Mouse (Mus musculus): ENCODE measurements at regions not wholly inside any gene's neighbourhood (a gene's known extent, or its start where the extent isn't known, plus 50 kb on each side); places are given as distances from the start of the nearest gene placed in this dataset.
A peak's percentile ranks its signal among the peaks of the same experiment; 100 is the strongest.
"Not testable (repeated sequence)": the region's sequence is repeated elsewhere in the genome, so short reads cannot be mapped to it uniquely, and the experiment has no call there.

DNA sequence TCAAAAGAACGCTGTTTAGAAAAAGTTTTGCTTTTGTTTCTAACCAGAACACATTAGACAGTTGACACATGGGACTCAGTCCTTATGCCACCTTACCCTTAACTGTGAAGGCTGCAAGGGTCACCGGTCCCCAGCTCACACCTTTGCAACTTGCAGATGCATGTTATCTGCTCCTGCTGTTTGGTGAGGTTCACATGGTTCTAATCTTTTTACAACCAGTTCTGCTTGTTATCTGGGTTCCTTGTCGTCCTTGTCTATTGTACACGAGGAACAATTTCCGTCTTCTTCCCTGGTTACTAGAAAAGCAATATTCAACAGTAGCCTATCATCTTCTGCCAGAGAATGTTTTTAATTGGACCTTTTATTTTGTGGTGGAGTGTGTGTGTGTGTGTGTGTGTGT is 200.8 kb downstream of the Gm21738 start:
- DNase-seq (ENCODE audit: low read depth, low spot score), result not testable (repeated sequence)

DNA sequence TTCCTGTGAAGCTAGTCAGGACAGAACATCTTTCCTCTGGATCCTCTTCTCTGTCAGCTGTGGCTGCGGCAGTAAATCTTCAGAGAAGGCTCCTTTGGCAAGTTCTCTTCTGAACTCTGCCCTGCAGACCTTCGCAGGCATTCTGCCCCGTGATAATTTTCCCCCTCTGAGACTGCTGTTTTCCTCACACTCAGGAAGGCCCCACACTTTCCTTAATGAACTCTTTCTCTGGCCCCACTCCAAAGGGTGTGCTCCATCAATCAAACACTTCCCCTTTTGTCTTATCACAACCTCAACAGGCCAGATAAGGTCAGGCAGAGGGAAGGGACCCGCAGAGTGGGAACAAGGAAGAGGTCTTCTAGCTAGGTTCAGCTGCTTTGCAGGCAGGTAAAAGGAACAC is 210.2 kb downstream of the Gm21738 start:
- DNase-seq (ENCODE audit: low read depth, low spot score), result no peak

DNA sequence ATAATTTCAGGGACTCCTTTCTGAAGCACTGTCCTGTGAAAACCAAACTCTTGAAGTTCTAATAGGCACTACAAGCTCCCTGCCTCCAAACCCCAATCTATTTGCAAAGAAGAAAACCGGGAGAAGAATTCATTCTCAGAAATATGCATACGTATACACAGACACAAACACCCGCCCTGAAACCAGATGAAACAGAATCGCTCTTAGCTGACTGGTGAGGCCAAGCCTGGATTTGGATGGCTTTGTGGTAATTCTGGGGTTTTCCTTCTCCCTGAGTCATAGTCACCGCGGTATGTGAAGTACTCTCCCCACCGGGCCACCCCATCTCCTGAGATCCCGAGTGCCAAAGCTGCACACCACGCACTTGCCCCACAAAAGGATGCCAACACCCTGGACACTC is 238.5 kb downstream of the Gm21738 start:
- DNase-seq (ENCODE audit: low read depth, low spot score), result not testable (repeated sequence)

DNA sequence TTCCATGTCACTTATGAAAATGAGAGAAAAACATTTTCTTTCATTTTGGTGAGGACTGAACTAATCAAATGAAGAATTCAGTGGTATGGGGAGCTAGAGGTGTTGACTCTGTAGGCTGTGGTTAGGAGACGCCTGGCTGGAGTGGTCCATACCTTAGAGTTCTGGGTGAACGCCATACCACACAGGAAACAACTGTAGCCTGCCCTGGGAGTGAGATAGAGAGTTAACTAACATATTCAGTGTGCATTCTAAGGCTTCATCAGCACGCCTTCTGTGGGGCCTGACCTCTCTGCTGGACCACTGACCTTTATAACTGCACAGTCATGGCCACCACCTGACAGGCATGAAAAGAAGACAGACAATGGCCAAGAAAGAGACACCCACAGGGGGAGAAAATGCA is 240.7 kb downstream of the Gm21738 start:
- not testable (repeated sequence) for DNase-seq (ENCODE audit: low read depth, low spot score)

DNA sequence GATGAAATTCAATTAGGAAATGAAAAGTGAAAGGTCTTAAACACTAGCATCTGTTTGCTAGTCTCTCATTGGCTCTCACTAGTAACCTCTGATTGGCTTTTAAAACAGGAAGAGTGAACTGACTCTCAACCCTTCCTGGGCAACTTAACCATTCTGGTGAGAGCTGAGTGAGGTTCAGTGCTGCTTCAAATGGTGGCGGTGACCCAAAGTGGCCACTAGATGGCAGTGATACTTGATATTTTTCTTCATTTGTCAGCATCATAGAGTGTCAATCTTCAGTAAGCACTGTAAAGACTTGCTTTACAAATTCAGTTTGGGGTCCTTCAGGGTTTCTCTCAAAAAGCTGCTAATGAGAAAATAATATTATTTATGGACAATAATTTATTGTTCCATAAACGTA is 243.4 kb downstream of the Gm21738 start:
- peak; percentile 13 for DNase-seq (ENCODE audit: low read depth, low spot score)

DNA sequence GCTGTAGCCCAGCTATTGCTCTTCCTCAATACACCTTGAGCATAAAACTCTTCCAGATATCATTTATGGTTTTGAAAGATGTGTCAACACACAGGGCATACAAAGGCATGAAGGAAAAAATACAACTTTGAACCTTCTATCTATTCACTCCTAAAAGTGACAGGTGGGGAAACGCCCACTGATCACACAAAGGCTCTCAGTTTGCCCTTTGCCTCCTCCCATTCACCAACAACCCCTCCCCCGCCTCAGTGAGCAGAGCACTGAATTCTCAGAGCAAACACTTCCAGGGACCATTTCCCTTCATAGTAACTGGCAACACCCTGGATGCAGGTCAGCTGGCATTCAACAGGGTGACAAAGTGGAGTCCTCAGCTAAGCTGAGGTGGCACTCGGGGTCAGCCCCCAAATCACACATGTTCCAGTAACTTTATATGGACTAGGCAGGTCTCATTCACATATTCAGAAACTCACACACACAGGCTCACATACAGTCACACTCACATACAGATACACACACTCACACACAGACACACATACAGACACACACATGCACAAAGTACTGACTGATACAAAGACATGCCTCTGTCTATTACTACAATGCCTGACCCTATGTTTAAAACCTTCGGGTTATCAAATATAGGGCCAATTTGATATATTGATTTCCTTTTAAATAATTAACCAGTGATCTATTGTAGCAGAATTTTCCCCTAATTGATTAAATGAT is 248.3 kb downstream of the Gm21738 start:
- not testable (repeated sequence) for DNase-seq (ENCODE audit: low read depth, low spot score)

DNA sequence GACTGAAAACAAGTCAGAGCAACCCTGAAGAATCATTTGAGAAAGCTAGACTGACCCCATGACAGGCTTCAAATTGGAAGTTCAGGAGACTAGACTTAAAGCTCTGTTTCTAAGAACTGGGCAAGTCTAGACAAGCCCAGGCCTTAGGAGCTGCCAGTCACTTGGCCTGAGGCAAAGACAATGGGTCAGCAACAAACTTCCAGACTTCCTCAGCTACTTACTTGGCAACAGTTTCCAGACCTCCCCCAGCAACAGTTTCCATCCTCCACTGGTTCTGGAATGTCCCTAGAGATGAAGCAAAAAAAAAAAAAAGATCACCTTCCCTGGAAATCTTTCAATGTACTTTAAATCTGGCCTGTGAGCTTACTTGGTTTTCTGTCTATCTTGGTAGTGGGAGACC is 251.9 kb downstream of the Gm21738 start:
- DNase-seq (ENCODE audit: low read depth, low spot score), result no peak

DNA sequence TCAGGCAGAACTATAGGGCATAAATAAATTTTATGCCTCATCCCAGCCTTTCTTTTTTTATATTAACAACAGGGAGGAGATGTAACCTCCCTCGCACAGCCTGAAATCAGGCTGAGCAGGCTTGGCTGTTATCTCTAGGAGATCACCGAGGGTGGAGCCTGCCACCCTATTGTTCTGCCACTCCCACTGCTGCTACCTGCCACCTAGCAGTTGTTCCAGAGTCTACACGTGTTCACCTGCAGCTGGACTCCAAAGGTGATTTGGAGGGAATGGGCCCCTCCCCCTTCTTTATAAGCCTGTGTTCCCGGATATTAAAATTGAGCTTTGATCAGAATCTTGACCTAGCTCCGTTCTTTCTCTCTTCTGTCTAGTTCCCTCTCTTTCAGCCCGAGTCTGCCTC is 245.8 kb upstream of the Ube2e2 start:
- DNase-seq (ENCODE audit: low read depth, low spot score), result not testable (repeated sequence)

DNA sequence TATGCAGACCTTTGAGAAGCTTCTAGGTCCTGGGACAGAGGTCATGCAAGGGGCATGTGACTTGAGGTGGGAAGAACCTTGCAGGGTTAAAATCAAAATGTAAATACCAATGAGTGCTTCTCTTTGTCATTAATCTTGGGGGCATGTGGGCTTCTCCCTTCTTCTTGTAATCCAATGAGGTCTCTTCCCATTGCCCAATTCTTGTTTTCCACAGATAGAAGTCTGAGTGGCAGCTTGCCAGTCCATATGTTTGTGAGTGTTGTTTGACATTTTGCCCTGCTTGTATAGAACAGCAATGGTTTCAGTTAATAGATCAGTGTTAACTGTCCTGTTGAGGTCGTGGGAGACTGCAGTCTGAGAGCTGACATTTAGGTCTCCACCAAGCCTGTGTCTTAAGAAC is 237.5 kb upstream of the Ube2e2 start:
- no peak for DNase-seq (ENCODE audit: low read depth, low spot score)

Measured in brain, adult 2 months (tissue).